Mouse (Mus musculus) testis, adult 2 months (tissue): ENCODE measurements around the gene Olfr316. TPM values are rescaled to one million over a fixed set of nuclear protein-coding genes. Genes with fewer than 3 reads are reported as not detected.
"Not testable (repeated sequence)": the region's sequence is repeated elsewhere in the genome, so short reads cannot be mapped to it uniquely, and the experiment has no call there.

Experiments used
- H3K27ac ChIP-seq: fragments of 200-500 bp; 2 replicates; pipeline ENCODE4 v1.5.1; 2012; ENCODE audit warnings: low read depth, low read length; ENCODE audit not compliant: control insufficient read depth, insufficient read depth
- H3K27me3 ChIP-seq: fragments of 200-500 bp; 2 replicates; pipeline ENCODE4 v1.6.1; 2012; ENCODE audit warnings: mild to moderate bottlenecking, low read length, moderate library complexity; ENCODE audit not compliant: control insufficient read depth, insufficient read depth
- H3K36me3 ChIP-seq: fragments of 200-500 bp; 2 replicates; pipeline ENCODE4 v1.6.1; 2012; ENCODE audit warnings: mild to moderate bottlenecking, low read length; ENCODE audit not compliant: control insufficient read depth, insufficient read depth
- H3K4me1 ChIP-seq: fragments of 200-500 bp; 2 replicates; pipeline ENCODE4 v1.6.1; 2012; ENCODE audit warnings: low read length; ENCODE audit not compliant: control insufficient read depth, insufficient read depth
- H3K4me3 ChIP-seq: fragments of 200-500 bp; 2 replicates; pipeline ENCODE4 v1.5.1; 2012; ENCODE audit warnings: low read depth, mild to moderate bottlenecking, low read length, moderate library complexity, mixed read lengths; ENCODE audit not compliant: control insufficient read depth
- CTCF ChIP-seq: fragments of 200-500 bp; IDR thresholded peaks from 2 replicates; pipeline ENCODE4 v1.5.1; 2012; ENCODE audit warnings: low read depth, mild to moderate bottlenecking, inconsistent platforms, low read length, moderate library complexity; ENCODE audit not compliant: control insufficient read depth, insufficient read depth, insufficient replicate concordance
- POLR2A ChIP-seq: fragments of 200-500 bp; IDR thresholded peaks from 2 replicates; pipeline ENCODE4 v1.6.1; 2012; ENCODE audit warnings: low read depth, mild to moderate bottlenecking, inconsistent platforms, low read length, moderate library complexity; ENCODE audit not compliant: control insufficient read depth
- polyA plus RNA-seq: library from polyadenylated mRNA; depleted of rRNA; stranded (reverse); fragments of >200 nt; gene quantifications from 2 replicates; pipeline ENCODE4 v1.2.3, GENCODE M21; 2012; rRNA removed

Olfr316 gene
- polyA plus RNA-seq, result 0.29 and 3.1 TPM in 2 replicates

GRCm38 (mm10) chr11:58752434-58752833, at the start of gene Olfr316:
TSS of gene Olfr316 (plus strand) at chr11:58752734.
- no peaks in the 10 kb centered on the region for H3K4me1 ChIP-seq
- TF ChIP-seq CTCF (no peak), POLR2A (no peak)
- no peaks in the 10 kb centered on the region for H3K36me3 ChIP-seq
- no peaks in the 10 kb centered on the region for H3K27me3 ChIP-seq
- H3K27ac ChIP-seq, result no peak within 1 kb of the TSS
- peak within 1 kb of the TSS; percentile 17; the same call in 1 of the 2 replicates for H3K4me3 ChIP-seq

DNA sequence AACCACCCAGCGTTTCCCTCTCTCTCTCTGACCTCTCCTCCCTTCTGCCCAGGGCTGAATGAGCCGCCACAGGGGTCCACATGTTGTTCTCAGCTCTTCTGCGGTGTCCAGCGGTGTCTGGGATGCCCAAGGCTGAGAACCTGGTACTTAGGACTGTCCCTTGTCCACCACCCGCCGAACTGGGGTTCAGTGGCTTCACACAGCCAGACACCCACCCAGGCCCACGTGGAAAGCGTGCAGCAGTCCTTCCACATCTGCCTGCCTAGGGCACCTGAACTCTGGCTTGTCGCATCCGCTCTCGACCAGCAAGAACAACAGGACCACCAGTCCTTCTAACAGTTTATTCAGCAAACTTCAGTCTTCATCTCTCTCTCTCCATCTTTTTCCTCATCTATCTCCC, 43.4 kb upstream of the Olfr316 start:
- H3K4me1 ChIP-seq, result no peaks in the 10 kb centered on the region
- no peak for TF ChIP-seq POLR2A
- TF ChIP-seq CTCF, result no peak
- no peaks in the 10 kb centered on the region for H3K27me3 ChIP-seq

GRCm38 (mm10) chr11:58717723-58718122, 34.8 kb upstream of the Olfr316 start:
- H3K4me1 ChIP-seq, H3K27ac ChIP-seq, H3K4me3 ChIP-seq, H3K27me3 ChIP-seq, H3K36me3 ChIP-seq: not testable (repeated sequence)

More for the DNA sequence above, 43.4 kb upstream of the Olfr316 start:
- H3K27ac ChIP-seq, result no peak overlapping the region
- no peak overlapping the region for H3K4me3 ChIP-seq
- H3K36me3 ChIP-seq, result no peaks in the 10 kb centered on the region

DNA sequence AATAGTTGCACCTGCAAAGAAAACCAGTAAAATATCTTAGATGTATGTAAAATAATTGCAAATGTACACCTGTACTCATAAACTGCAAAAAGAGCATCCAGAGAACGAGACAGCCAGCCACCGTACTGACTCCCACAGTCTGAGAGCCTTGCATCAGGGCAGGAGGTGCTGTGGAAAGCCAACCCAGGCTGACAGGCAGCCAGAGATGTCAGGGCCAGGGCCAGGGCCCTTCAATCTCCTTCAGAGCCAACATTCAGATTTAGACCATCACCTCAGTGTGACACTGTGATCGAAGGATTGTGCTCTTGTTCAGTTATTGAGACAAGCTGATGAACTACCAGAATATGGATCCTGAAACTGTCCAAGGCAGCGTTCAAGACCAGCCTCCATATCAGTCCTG, 32.8 kb upstream of the Olfr316 start:
- TF ChIP-seq POLR2A, result no peak
- TF ChIP-seq CTCF, result no peak
- H3K27me3 ChIP-seq, result no peaks in the 10 kb centered on the region
- no peaks in the 10 kb centered on the region for H3K36me3 ChIP-seq
- H3K4me3 ChIP-seq, result no peak overlapping the region
- H3K27ac ChIP-seq, result no peak overlapping the region
- no peaks in the 10 kb centered on the region for H3K4me1 ChIP-seq

DNA sequence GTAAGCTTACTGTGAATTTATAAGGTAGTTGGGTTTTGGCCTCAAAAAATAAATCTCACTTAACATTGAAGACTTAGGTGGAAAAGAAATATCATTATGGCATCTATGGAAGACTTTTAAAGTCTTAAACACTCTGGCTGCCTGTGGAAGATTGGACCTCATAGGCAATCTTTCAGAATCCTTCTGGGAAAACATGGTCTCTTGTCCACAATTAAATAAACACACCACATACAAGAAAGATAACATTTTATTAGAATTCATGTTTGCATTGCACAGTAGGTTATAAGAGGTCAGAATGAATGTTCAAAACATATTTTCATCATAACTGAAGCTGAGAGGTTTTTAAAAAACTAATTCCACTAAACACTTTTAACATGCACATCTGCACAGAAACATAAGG, 28.6 kb upstream of the Olfr316 start, which contains the start of gene Olfr318:
Gene Olfr318, minus strand, starts transcription at position 101 of the 400 bp plus-strand sequence.
- Histone ChIP-seq H3K27me3 (no peaks in the 10 kb centered on the region), H3K36me3 (no peaks in the 10 kb centered on the region), H3K4me3 (no peak within 1 kb of the TSS), H3K27ac (no peak within 1 kb of the TSS), H3K4me1 (no peaks in the 10 kb centered on the region)
- no peak for TF ChIP-seq CTCF
- TF ChIP-seq POLR2A, result no peak

GRCm38 (mm10) chr11:58727896-58728650, 24.5 kb upstream of the Olfr316 start:
- H3K27ac ChIP-seq, H3K4me3 ChIP-seq, H3K36me3 ChIP-seq, H3K27me3 ChIP-seq, H3K4me1 ChIP-seq: not testable (repeated sequence)

GRCm38 (mm10) chr11:58733372-58733771, 19.2 kb upstream of the Olfr316 start:
- H3K4me1 ChIP-seq, result no peaks in the 10 kb centered on the region
- no peak overlapping the region for H3K4me3 ChIP-seq
- no peak overlapping the region for H3K27ac ChIP-seq
- no peaks in the 10 kb centered on the region for H3K36me3 ChIP-seq
- TF ChIP-seq CTCF (no peak), POLR2A (no peak)
- H3K27me3 ChIP-seq, result no peaks in the 10 kb centered on the region

- no peaks in the 10 kb centered on the region for H3K36me3 ChIP-seq
- no peaks in the 10 kb centered on the region for H3K27me3 ChIP-seq
- no peaks in the 10 kb centered on the region for H3K4me1 ChIP-seq
- no peak within 1 kb of the TSS for H3K27ac ChIP-seq
- no peak for TF ChIP-seq POLR2A
- no peak within 1 kb of the TSS for H3K4me3 ChIP-seq
These were observed 13.7 kb upstream of the Olfr316 start, which contains the start of gene Olfr317 for GRCm38 (mm10) chr11:58738792-58739262. TSS of gene Olfr317 (minus strand) at chr11:58739212.

DNA sequence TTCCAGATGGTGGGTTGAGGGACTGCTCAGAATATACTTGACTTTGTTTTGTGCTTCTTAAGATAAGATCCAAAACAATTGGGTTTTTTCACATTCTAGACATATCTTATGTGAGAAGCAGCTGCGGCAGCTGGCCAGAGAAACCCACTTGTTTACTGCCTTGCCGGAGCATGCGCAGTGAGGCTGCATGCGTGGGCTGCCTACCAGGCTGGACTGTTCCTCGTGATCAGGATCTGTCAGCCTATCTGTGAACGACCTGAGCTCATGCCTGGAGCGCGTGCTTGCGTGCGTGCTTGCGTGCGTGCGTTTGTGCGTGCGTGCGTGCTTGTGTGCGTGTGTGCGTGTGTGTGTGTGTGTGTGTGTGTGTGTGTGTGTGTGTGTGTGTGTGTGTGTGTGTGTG, 1.4 kb upstream of the Olfr316 start:
- not testable (repeated sequence) for H3K36me3 ChIP-seq, H3K4me1 ChIP-seq, H3K27ac ChIP-seq, H3K27me3 ChIP-seq
- H3K4me3 ChIP-seq, result peak overlapping the region; percentile 16
